Mouse (Mus musculus): ENCODE measurements at regions not wholly inside any gene's neighbourhood (a gene's known extent, or its start where the extent isn't known, plus 50 kb on each side); places are given as distances from the start of the nearest gene placed in this dataset.

- Histone ChIP-seq H3K9ac (ENCODE audit: low read depth, low read length) (no peak overlapping the region), H3K27me3 (ENCODE audit: control insufficient read depth, insufficient read depth, low read depth, low read length) (no peaks in the 10 kb centered on the region), H3K4me3 (ENCODE audit: low read depth, low read length) (no peak overlapping the region), H3K27ac (ENCODE audit: low read length) (no peak overlapping the region), H3K4me1 (ENCODE audit: control insufficient read depth, insufficient read depth, low read length) (no peaks in the 10 kb centered on the region), H3K36me3 (ENCODE audit: control insufficient read depth, insufficient read depth, low read length) (no peaks in the 10 kb centered on the region), H3K9me3 (replicated peaks; ENCODE audit: control insufficient read depth, low read length, poor library complexity, severe bottlenecking) (no peaks in the 10 kb centered on the region), H3K4me2 (ENCODE audit: low read length) (no peak overlapping the region)
- ATAC-seq: no peak
- 82% methylated on average over 3 of the region's 3 CpGs for WGBS
Observed at GRCm38 (mm10) chr17:89592826-89593225, 317.4 kb downstream of the Gm10184 start.

GRCm38 (mm10) chr17:89559506-89559905 is 350.7 kb downstream of the Gm10184 start:
- H3K4me2 ChIP-seq (ENCODE audit: low read length): no peak overlapping the region
- H3K27ac ChIP-seq (ENCODE audit: low read length): no peak overlapping the region
- H3K36me3 ChIP-seq (ENCODE audit: control insufficient read depth, insufficient read depth, low read length): no peaks in the 10 kb centered on the region
- no peak overlapping the region for H3K9ac ChIP-seq (ENCODE audit: low read depth, low read length)
- H3K4me3 ChIP-seq (ENCODE audit: low read depth, low read length): no peak overlapping the region
- no peaks in the 10 kb centered on the region for H3K4me1 ChIP-seq (ENCODE audit: control insufficient read depth, insufficient read depth, low read length)
- ATAC-seq: no peak
- no peaks in the 10 kb centered on the region for H3K9me3 ChIP-seq (replicated peaks; ENCODE audit: control insufficient read depth, low read length, poor library complexity, severe bottlenecking)
- no peaks in the 10 kb centered on the region for H3K27me3 ChIP-seq (ENCODE audit: control insufficient read depth, insufficient read depth, low read depth, low read length)

DNA sequence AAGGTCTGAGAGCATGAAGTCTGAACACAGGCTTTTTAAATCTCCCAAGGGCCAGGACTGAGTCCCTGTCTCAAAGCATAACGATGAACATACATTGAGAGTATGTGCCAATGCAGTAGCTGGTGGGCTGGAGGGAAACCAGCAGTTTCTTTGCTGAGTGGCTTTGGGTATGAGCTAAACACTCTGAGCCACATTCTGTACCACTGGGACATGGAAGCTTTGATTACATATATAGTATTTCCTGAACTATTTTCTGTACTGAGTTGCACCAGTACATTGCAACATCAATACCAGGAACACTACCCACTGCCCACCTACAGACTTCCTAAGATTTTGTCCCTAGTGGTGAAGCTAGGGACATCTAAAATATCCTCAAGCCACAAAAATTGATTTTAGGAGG is 354.3 kb upstream of the Fshr start:
- Histone ChIP-seq H3K27me3 (ENCODE audit: control insufficient read depth, insufficient read depth, low read depth, low read length) (no peaks in the 10 kb centered on the region), H3K27ac (ENCODE audit: low read length) (no peak overlapping the region), H3K9me3 (replicated peaks; ENCODE audit: control insufficient read depth, low read length, poor library complexity, severe bottlenecking) (no peaks in the 10 kb centered on the region), H3K4me1 (ENCODE audit: control insufficient read depth, insufficient read depth, low read length) (no peaks in the 10 kb centered on the region), H3K9ac (ENCODE audit: low read depth, low read length) (no peak overlapping the region), H3K4me2 (ENCODE audit: low read length) (no peak overlapping the region), H3K36me3 (ENCODE audit: control insufficient read depth, insufficient read depth, low read length) (no peaks in the 10 kb centered on the region), H3K4me3 (ENCODE audit: low read depth, low read length) (no peak overlapping the region)
- no peak for ATAC-seq
- WGBS: 56% methylated on average over 1 of the region's 1 CpGs

DNA sequence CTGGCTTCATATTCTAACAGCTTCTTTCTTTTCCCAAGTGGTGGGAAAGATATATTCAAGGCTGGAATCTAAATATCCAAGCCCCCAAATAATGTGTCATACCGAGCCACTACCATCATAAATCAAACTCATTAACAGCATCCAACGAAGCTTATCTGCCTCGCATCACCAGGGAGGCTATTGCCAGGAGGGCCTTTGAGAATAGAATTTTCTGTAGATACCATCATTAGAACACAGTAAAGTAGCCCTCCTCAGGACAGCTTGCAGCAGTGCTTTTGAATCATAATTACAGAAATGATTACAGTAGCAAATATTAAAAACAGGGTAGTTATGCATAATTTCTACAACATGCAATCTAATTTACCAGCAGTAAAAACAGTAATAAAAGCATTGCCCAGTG is 353.1 kb upstream of the Fshr start:
- Histone ChIP-seq H3K36me3 (ENCODE audit: control insufficient read depth, insufficient read depth, low read length) (no peaks in the 10 kb centered on the region), H3K4me3 (ENCODE audit: low read depth, low read length) (no peak overlapping the region), H3K27me3 (ENCODE audit: control insufficient read depth, insufficient read depth, low read depth, low read length) (no peaks in the 10 kb centered on the region), H3K9me3 (replicated peaks; ENCODE audit: control insufficient read depth, low read length, poor library complexity, severe bottlenecking) (no peaks in the 10 kb centered on the region), H3K27ac (ENCODE audit: low read length) (no peak overlapping the region), H3K4me1 (ENCODE audit: control insufficient read depth, insufficient read depth, low read length) (no peaks in the 10 kb centered on the region), H3K9ac (ENCODE audit: low read depth, low read length) (no peak overlapping the region), H3K4me2 (ENCODE audit: low read length) (no peak overlapping the region)
- ATAC-seq: no peak; the same call in 1 of the 2 replicates
- 47% methylated on average over 3 of the region's 3 CpGs for WGBS

- Histone ChIP-seq H3K4me2 (ENCODE audit: low read length) (no peak overlapping the region), H3K27ac (ENCODE audit: low read length) (no peak overlapping the region), H3K4me3 (ENCODE audit: low read depth, low read length) (no peak overlapping the region), H3K9ac (ENCODE audit: low read depth, low read length) (no peak overlapping the region), H3K36me3 (ENCODE audit: control insufficient read depth, insufficient read depth, low read length) (no peaks in the 10 kb centered on the region), H3K27me3 (ENCODE audit: control insufficient read depth, insufficient read depth, low read depth, low read length) (no peaks in the 10 kb centered on the region), H3K4me1 (ENCODE audit: control insufficient read depth, insufficient read depth, low read length) (no peaks in the 10 kb centered on the region), H3K9me3 (replicated peaks; ENCODE audit: control insufficient read depth, low read length, poor library complexity, severe bottlenecking) (no peaks in the 10 kb centered on the region)
- no peak for ATAC-seq
- WGBS: 75% methylated on average over 3 of the region's 3 CpGs
Observed at GRCm38 (mm10) chr17:89550758-89551157, 350.3 kb upstream of the Fshr start.

DNA sequence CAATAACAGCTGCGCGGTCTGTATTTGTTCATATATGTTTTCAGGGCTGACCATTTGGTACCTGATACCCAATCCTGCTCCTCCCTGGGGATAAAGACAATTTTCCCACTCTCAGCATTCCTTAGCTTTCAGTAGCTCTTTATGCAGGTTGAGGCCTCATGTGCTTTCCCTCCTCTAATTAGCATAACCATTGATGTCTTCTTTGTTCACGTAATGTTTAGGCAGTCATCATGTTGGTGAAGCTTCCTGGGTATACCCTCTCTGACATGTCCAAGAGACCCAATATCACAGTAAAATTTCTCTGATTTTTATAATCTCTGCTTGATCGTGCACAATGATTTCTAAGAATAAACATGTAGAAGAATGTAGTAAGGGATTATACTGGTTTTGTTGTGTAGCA is 321.4 kb upstream of the Fshr start:
- Histone ChIP-seq H3K36me3 (ENCODE audit: control insufficient read depth, insufficient read depth, low read length) (no peaks in the 10 kb centered on the region), H3K27me3 (ENCODE audit: control insufficient read depth, insufficient read depth, low read depth, low read length) (no peaks in the 10 kb centered on the region), H3K9ac (ENCODE audit: low read depth, low read length) (no peak overlapping the region), H3K4me2 (ENCODE audit: low read length) (no peak overlapping the region), H3K4me3 (ENCODE audit: low read depth, low read length) (no peak overlapping the region), H3K27ac (ENCODE audit: low read length) (no peak overlapping the region), H3K4me1 (ENCODE audit: control insufficient read depth, insufficient read depth, low read length) (no peaks in the 10 kb centered on the region), H3K9me3 (replicated peaks; ENCODE audit: control insufficient read depth, low read length, poor library complexity, severe bottlenecking) (no peaks in the 10 kb centered on the region)
- no peak for ATAC-seq
- 69% methylated on average over 4 of the region's 4 CpGs for WGBS

DNA sequence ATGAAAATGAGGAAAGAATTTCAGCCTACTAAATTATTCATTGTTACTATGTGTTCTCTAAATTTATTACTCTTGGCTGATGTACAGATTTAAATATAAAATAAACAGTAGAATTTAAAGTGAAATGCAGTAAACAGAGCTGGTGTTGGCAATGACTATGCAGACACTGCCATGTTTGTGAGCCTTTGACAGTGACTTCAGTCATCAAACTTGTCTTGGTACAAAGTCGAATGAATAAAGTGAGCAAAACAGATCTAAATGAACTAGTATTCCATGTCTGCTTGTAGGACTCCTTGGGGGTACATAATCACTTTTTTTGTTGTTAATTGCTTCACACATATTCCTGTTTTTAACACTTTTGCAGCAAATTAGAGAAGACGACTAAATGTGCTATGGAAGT is 318.9 kb upstream of the Fshr start:
- Histone ChIP-seq H3K4me1 (ENCODE audit: control insufficient read depth, insufficient read depth, low read length) (no peaks in the 10 kb centered on the region), H3K9me3 (replicated peaks; ENCODE audit: control insufficient read depth, low read length, poor library complexity, severe bottlenecking) (no peaks in the 10 kb centered on the region)
- ATAC-seq: no peak

DNA sequence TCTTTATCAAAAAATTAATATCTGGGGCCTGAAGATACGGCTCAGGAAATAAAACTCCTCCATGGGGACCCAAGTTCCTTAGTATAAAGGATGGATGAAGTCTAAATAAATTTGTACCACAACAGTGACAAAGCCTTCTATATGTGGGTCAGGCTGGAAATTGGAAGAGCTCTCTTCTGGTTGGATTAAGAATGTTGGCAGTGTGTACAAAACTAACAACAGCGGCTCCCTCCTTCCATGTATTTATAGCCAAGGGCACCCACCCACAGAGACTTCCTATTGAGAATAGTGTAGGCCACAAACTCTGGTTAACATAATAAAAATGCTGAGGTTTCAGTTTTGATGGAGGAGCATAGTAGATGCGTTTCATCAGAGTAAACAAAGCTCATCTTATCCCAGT is 304.8 kb upstream of the Fshr start:
- no peak for ATAC-seq

More for the DNA sequence above, 318.9 kb upstream of the Fshr start:
- Histone ChIP-seq H3K4me2 (ENCODE audit: low read length) (no peak overlapping the region), H3K36me3 (ENCODE audit: control insufficient read depth, insufficient read depth, low read length) (no peaks in the 10 kb centered on the region), H3K27ac (ENCODE audit: low read length) (no peak overlapping the region), H3K27me3 (ENCODE audit: control insufficient read depth, insufficient read depth, low read depth, low read length) (no peaks in the 10 kb centered on the region), H3K4me3 (ENCODE audit: low read depth, low read length) (no peak overlapping the region), H3K9ac (ENCODE audit: low read depth, low read length) (no peak overlapping the region)
- 69% methylated on average over 2 of the region's 2 CpGs for WGBS

GRCm38 (mm10) chr17:89493547-89493946 is 293.1 kb upstream of the Fshr start:
- Histone ChIP-seq H3K27ac (ENCODE audit: low read length) (no peak overlapping the region), H3K4me2 (ENCODE audit: low read length) (no peak overlapping the region), H3K36me3 (ENCODE audit: control insufficient read depth, insufficient read depth, low read length) (no peaks in the 10 kb centered on the region), H3K4me1 (ENCODE audit: control insufficient read depth, insufficient read depth, low read length) (no peaks in the 10 kb centered on the region), H3K9ac (ENCODE audit: low read depth, low read length) (no peak overlapping the region), H3K4me3 (ENCODE audit: low read depth, low read length) (no peak overlapping the region), H3K9me3 (replicated peaks; ENCODE audit: control insufficient read depth, low read length, poor library complexity, severe bottlenecking) (no peaks in the 10 kb centered on the region), H3K27me3 (ENCODE audit: control insufficient read depth, insufficient read depth, low read depth, low read length) (no peaks in the 10 kb centered on the region)
- WGBS: 72% methylated on average over 2 of the region's 2 CpGs
- no peak for ATAC-seq

More for the DNA sequence above, 304.8 kb upstream of the Fshr start:
- H3K4me2 ChIP-seq (ENCODE audit: low read length): no peak overlapping the region
- H3K9me3 ChIP-seq (replicated peaks; ENCODE audit: control insufficient read depth, low read length, poor library complexity, severe bottlenecking): no peaks in the 10 kb centered on the region
- no peaks in the 10 kb centered on the region for H3K4me1 ChIP-seq (ENCODE audit: control insufficient read depth, insufficient read depth, low read length)
- 84% methylated on average over 3 of the region's 3 CpGs for WGBS
- no peak overlapping the region for H3K27ac ChIP-seq (ENCODE audit: low read length)
- H3K36me3 ChIP-seq (ENCODE audit: control insufficient read depth, insufficient read depth, low read length): no peaks in the 10 kb centered on the region
- no peak overlapping the region for H3K9ac ChIP-seq (ENCODE audit: low read depth, low read length)
- no peaks in the 10 kb centered on the region for H3K27me3 ChIP-seq (ENCODE audit: control insufficient read depth, insufficient read depth, low read depth, low read length)
- no peak overlapping the region for H3K4me3 ChIP-seq (ENCODE audit: low read depth, low read length)

- Histone ChIP-seq H3K9me3 (replicated peaks; ENCODE audit: control insufficient read depth, low read length, poor library complexity, severe bottlenecking) (no peaks in the 10 kb centered on the region), H3K9ac (ENCODE audit: low read depth, low read length) (no peak overlapping the region), H3K4me3 (ENCODE audit: low read depth, low read length) (no peak overlapping the region), H3K36me3 (ENCODE audit: control insufficient read depth, insufficient read depth, low read length) (no peaks in the 10 kb centered on the region), H3K4me2 (ENCODE audit: low read length) (no peak overlapping the region), H3K4me1 (ENCODE audit: control insufficient read depth, insufficient read depth, low read length) (no peaks in the 10 kb centered on the region), H3K27ac (ENCODE audit: low read length) (no peak overlapping the region), H3K27me3 (ENCODE audit: control insufficient read depth, insufficient read depth, low read depth, low read length) (no peaks in the 10 kb centered on the region)
- no peak for ATAC-seq
- WGBS: 94% methylated on average over 1 of the region's 1 CpGs
Observed at GRCm38 (mm10) chr17:89466486-89466885, 266.0 kb upstream of the Fshr start.

Data from midbrain, embryonic 16.5 days (tissue).